Mouse (Mus musculus) Patski (cell line): ENCODE measurements around the gene Ndfip2. TPM values are rescaled to one million over a fixed set of nuclear protein-coding genes. Genes with fewer than 3 reads are reported as not detected.

Experiments
- ATAC-seq: fragments of 100-300 bp; one replicate; pipeline ENCODE4 v1.8.0; 2021
- CTCF ChIA-PET: fragments of 350-600 bp; sonication (Branson Sonifier 250); formaldehyde crosslinking; loops from one replicate; lab custom pipeline; 2022; ENCODE audit warnings: inconsistent platforms; lab: Charles Lee
- POLR2A ChIA-PET: fragments of 350-600 bp; sonication (Branson Sonifier 250); formaldehyde crosslinking; loops from one replicate; lab custom pipeline; 2022; ENCODE audit warnings: antibody characterized with exemption, inconsistent platforms; lab: Charles Lee
- DNase-seq: peaks from one replicate; pipeline ENCODE4 v3.0.0-alpha.2; 2011; ENCODE audit warnings: low read depth, low spot score
- H3K27me3 ChIP-seq: fragments of 371-371 bp; one replicate; pipeline ENCODE4 v1.5.1; 2021
- CTCF ChIP-seq: fragments of 100-300 bp; IDR thresholded peaks from one replicate; pipeline ENCODE4 v1.5.1; 2021
- in situ Hi-C: fragments of 300-500 bp; cut with MboI; formaldehyde crosslinking; loops from 3 replicates; pipeline ENCODE4 v1.11.1; 2018; ENCODE audit warnings: low pct_unique_long_range_greater_than_20kb, mixed read lengths
- polyA plus RNA-seq: library from polyadenylated mRNA; unstranded; gene quantifications from one replicate; pipeline ENCODE4 v1.2.3, GENCODE M21; 2021

Ndfip2 gene
- polyA plus RNA-seq, 1 experiment from 2014 or later: 88.4 TPM

- in situ Hi-C loops: no loop called here
- ATAC-seq (no peak), DNase-seq (no peak)
- ChIA-PET POLR2A (no interaction called here), CTCF (interaction anchor here (0.9 to 1.9 kb wide), 6 partner anchors 9 to 115 kb away, joined by 3 to 11 read pairs (median 3); no protein-coding TSS in a partner anchor)
- TF ChIP-seq CTCF: no peak
- H3K27me3 ChIP-seq: no peaks in the 10 kb centered on the region
These were observed 42.2 kb downstream of the Ndfip2 start for GRCm38 (mm10) chr14:105300551-105300950.

GRCm38 (mm10) chr14:105302708-105303107, 44.3 kb downstream of the Ndfip2 start:
- TF ChIP-seq CTCF: no peak
- POLR2A ChIA-PET: no interaction called here

GRCm38 (mm10) chr14:105307716-105308115, 49.3 kb downstream of the Ndfip2 start:
- ATAC-seq: no peak
- CTCF ChIA-PET: no interaction called here
- in situ Hi-C loops: no loop called here
- no peaks in the 10 kb centered on the region for H3K27me3 ChIP-seq
- no peak for TF ChIP-seq CTCF
- POLR2A ChIA-PET: no interaction called here
- DNase-seq: no peak

More at GRCm38 (mm10) chr14:105302708-105303107, 44.3 kb downstream of the Ndfip2 start:
- in situ Hi-C loops: no loop called here
- H3K27me3 ChIP-seq: no peaks in the 10 kb centered on the region
- no peak for DNase-seq
- CTCF ChIA-PET: interaction anchor here (1.4 kb wide), 1 partner anchor 14 kb away, joined by 3 read pairs; no protein-coding TSS in a partner anchor
- no peak for ATAC-seq

- ATAC-seq (no peak), DNase-seq (no peak)
- in situ Hi-C loops: no loop called here
- ChIA-PET POLR2A (no interaction called here), CTCF (interaction anchor here (1.2 kb wide), 1 partner anchor 15 kb away, joined by 3 read pairs; no protein-coding TSS in a partner anchor)
- no peak for TF ChIP-seq CTCF
- no peaks in the 10 kb centered on the region for H3K27me3 ChIP-seq
These were observed 54.0 kb downstream of the Ndfip2 start for GRCm38 (mm10) chr14:105312366-105312765.

GRCm38 (mm10) chr14:105312944-105313343, 54.6 kb downstream of the Ndfip2 start:
- H3K27me3 ChIP-seq: no peaks in the 10 kb centered on the region
- DNase-seq: no peak
- in situ Hi-C loops: no loop called here
- CTCF ChIA-PET: interaction anchor here (1.2 kb wide), 1 partner anchor 14 kb away, joined by 3 read pairs; no protein-coding TSS in a partner anchor
- no peak for TF ChIP-seq CTCF
- no peak for ATAC-seq
- POLR2A ChIA-PET: no interaction called here

- peak; percentile 26 for ATAC-seq
- in situ Hi-C loops: no loop called here
- H3K27me3 ChIP-seq: no peaks in the 10 kb centered on the region
- POLR2A ChIA-PET: no interaction called here
- CTCF ChIA-PET: no interaction called here
- no peak for DNase-seq
- TF ChIP-seq CTCF: peak; percentile 27
These were observed 55.5 kb downstream of the Ndfip2 start for GRCm38 (mm10) chr14:105313877-105314276.

- no peak for DNase-seq
- ATAC-seq: no peak
These were observed 63.3 kb downstream of the Ndfip2 start for GRCm38 (mm10) chr14:105321712-105322111.

GRCm38 (mm10) chr14:105322829-105323228, 64.5 kb downstream of the Ndfip2 start:
- DNase-seq (no peak), ATAC-seq (no peak)
- H3K27me3 ChIP-seq: no peaks in the 10 kb centered on the region
- in situ Hi-C loops: no loop called here
- CTCF ChIA-PET: no interaction called here
- POLR2A ChIA-PET: no interaction called here
- no peak for TF ChIP-seq CTCF

More at GRCm38 (mm10) chr14:105321712-105322111, 63.3 kb downstream of the Ndfip2 start:
- in situ Hi-C loops: no loop called here
- POLR2A ChIA-PET: no interaction called here
- no peaks in the 10 kb centered on the region for H3K27me3 ChIP-seq
- CTCF ChIA-PET: no interaction called here
- TF ChIP-seq CTCF: no peak

GRCm38 (mm10) chr14:105323448-105323847, 65.1 kb downstream of the Ndfip2 start:
- ChIA-PET POLR2A (no interaction called here), CTCF (no interaction called here)
- TF ChIP-seq CTCF: no peak
- ATAC-seq (no peak), DNase-seq (no peak)
- no peaks in the 10 kb centered on the region for H3K27me3 ChIP-seq
- in situ Hi-C loops: no loop called here

GRCm38 (mm10) chr14:105328397-105329302, 70.3 kb downstream of the Ndfip2 start:
- DNase-seq (no peak), ATAC-seq (peak; percentile 54)
- TF ChIP-seq CTCF: no peak
- CTCF ChIA-PET: interaction anchor here (0.7 to 0.8 kb wide), 2 partner anchors 19 to 31 kb away, joined by 3 read pairs; no protein-coding TSS in a partner anchor
- peaks cover 5% of the 10 kb centered on the region for H3K27me3 ChIP-seq
- POLR2A ChIA-PET: no interaction called here
- in situ Hi-C loops: no loop called here
